Mouse (Mus musculus): ENCODE results near the gene Cdh26. TPM values are rescaled to one million over a fixed set of nuclear protein-coding genes. Genes with fewer than 3 reads are reported as not detected.

The Cdh26 gene
- total and polyA plus RNA-seq, 2 experiments from 2014 or later, result 0.32 to 0.49 TPM

DNA sequence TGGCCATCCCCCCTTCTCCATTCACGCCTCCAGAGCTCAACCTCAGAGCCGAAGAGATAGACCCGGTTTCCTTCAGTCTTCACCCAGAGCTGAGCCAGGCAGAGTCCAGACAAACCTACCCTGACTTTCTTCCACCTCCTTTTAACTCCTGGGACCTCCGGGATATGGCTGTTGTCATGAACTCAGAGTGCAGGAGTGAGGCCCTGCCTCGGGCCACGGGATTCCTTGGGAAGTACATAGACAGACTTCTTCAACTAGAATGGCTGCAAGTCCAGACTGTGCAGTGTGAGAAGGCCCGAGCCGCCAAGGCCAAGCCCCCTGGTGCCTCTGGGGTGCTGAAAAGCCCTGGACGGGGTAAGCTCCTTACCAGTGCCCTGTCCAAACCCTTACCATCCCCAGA is 9.8 kb upstream of the Cdh26 start:
- H3K4me3 ChIP-seq (ENCODE audit: low read depth, low read length), result no peak overlapping the region
- DNase-seq (ENCODE audit: low spot score) (no peak), ATAC-seq (ENCODE audit: low FRiP score) (no peak)
- TF ChIP-seq CTCF (IDR thresholded peaks at IDR 0.05), result no peak
- H3K9me3 ChIP-seq (ENCODE audit: low read length), result no peaks in the 10 kb centered on the region
- 84% methylated on average over 9 of the region's 9 CpGs for whole genome bisulfite sequencing
- no peaks in the 10 kb centered on the region; the same call in 1 of the 2 replicates for H3K27me3 ChIP-seq (ENCODE audit: insufficient read depth, low read length)
- H3K4me2 ChIP-seq (ENCODE audit: low read depth, low read length, poor library complexity, severe bottlenecking), result no peak overlapping the region
- H3K27ac ChIP-seq (ENCODE audit: low read depth, low read length), result no peak overlapping the region
- H3K36me3 ChIP-seq (ENCODE audit: insufficient read depth, low read length), result peaks cover 7% of the 10 kb centered on the region; the same call in 1 of the 2 replicates
- H3K9ac ChIP-seq (replicated peaks; ENCODE audit: low read length, poor library complexity, severe bottlenecking), result no peak overlapping the region
- no peaks in the 10 kb centered on the region; the same call in 1 of the 2 replicates for H3K4me1 ChIP-seq (ENCODE audit: insufficient read depth, low read length)

DNA sequence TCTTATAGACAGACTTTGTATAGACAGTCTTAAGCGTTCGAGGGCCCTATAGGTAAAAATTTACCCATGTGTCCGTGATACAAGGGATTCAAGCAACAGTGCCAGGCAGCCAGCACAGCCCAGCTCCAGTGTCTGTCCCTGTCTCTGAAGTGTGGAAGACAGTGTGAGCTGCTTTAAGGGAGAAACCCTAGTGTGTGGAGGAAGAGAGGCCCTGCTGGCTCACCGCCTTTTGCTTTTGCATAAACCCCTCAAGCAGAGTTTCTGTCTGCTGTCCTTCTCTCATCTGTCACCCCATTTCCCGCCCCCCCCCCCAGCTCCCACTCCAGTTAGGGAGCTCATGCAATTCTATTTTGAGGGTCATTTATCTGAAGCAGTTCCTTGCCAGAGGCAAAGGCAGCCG is 8.7 kb upstream of the Cdh26 start:
- H3K9ac ChIP-seq (replicated peaks; ENCODE audit: low read length, poor library complexity, severe bottlenecking), result no peak overlapping the region
- no peaks in the 10 kb centered on the region for H3K9me3 ChIP-seq (ENCODE audit: low read length)
- 33% methylated on average over 6 of the region's 6 CpGs for WGBS
- H3K27ac ChIP-seq (ENCODE audit: low read depth, low read length), result no peak overlapping the region
- ATAC-seq (ENCODE audit: low FRiP score) (no peak), DNase-seq (ENCODE audit: low spot score) (no peak)
- TF ChIP-seq CTCF (IDR thresholded peaks at IDR 0.05), result no peak
- no peaks in the 10 kb centered on the region; the same call in 1 of the 2 replicates for H3K27me3 ChIP-seq (ENCODE audit: insufficient read depth, low read length)
- no peak overlapping the region for H3K4me3 ChIP-seq (ENCODE audit: low read depth, low read length)
- H3K4me2 ChIP-seq (ENCODE audit: low read depth, low read length, poor library complexity, severe bottlenecking), result no peak overlapping the region
- H3K4me1 ChIP-seq (ENCODE audit: insufficient read depth, low read length), result no peaks in the 10 kb centered on the region; the same call in 1 of the 2 replicates
- H3K36me3 ChIP-seq (ENCODE audit: insufficient read depth, low read length), result peaks cover 7% of the 10 kb centered on the region; the same call in 1 of the 2 replicates

GRCm38 (mm10) chr2:178422186-178422585 is 8.1 kb upstream of the Cdh26 start:
- Histone ChIP-seq H3K27ac (ENCODE audit: low read depth, low read length) (no peak overlapping the region), H3K9me3 (ENCODE audit: low read length) (no peaks in the 10 kb centered on the region), H3K9ac (replicated peaks; ENCODE audit: low read length, poor library complexity, severe bottlenecking) (no peak overlapping the region), H3K36me3 (ENCODE audit: insufficient read depth, low read length) (peaks cover 7% of the 10 kb centered on the region; the same call in 1 of the 2 replicates), H3K4me3 (ENCODE audit: low read depth, low read length) (no peak overlapping the region), H3K27me3 (ENCODE audit: insufficient read depth, low read length) (no peaks in the 10 kb centered on the region; the same call in 1 of the 2 replicates), H3K4me2 (ENCODE audit: low read depth, low read length, poor library complexity, severe bottlenecking) (no peak overlapping the region), H3K4me1 (ENCODE audit: insufficient read depth, low read length) (no peaks in the 10 kb centered on the region; the same call in 1 of the 2 replicates)
- no peak for TF ChIP-seq CTCF (IDR thresholded peaks at IDR 0.05)
- ATAC-seq (ENCODE audit: low FRiP score), result no peak
- no peak for DNase-seq (ENCODE audit: low spot score)
- WGBS, result 62% methylated on average over 2 of the region's 3 CpGs

GRCm38 (mm10) chr2:178423223-178423622 is 7.1 kb upstream of the Cdh26 start:
- no peak overlapping the region for H3K9ac ChIP-seq (replicated peaks; ENCODE audit: low read length, poor library complexity, severe bottlenecking)
- TF ChIP-seq CTCF (IDR thresholded peaks at IDR 0.05), result no peak
- H3K27ac ChIP-seq (ENCODE audit: low read depth, low read length), result no peak overlapping the region
- no peaks in the 10 kb centered on the region; the same call in 1 of the 2 replicates for H3K27me3 ChIP-seq (ENCODE audit: insufficient read depth, low read length)
- H3K36me3 ChIP-seq (ENCODE audit: insufficient read depth, low read length), result no peaks in the 10 kb centered on the region
- no peaks in the 10 kb centered on the region; the same call in 1 of the 2 replicates for H3K4me1 ChIP-seq (ENCODE audit: insufficient read depth, low read length)
- no peak overlapping the region for H3K4me3 ChIP-seq (ENCODE audit: low read depth, low read length)
- no peak for DNase-seq (ENCODE audit: low spot score)
- no peak overlapping the region for H3K4me2 ChIP-seq (ENCODE audit: low read depth, low read length, poor library complexity, severe bottlenecking)
- ATAC-seq (ENCODE audit: low FRiP score), result no peak
- no peaks in the 10 kb centered on the region for H3K9me3 ChIP-seq (ENCODE audit: low read length)
- 76% methylated on average over 5 of the region's 5 CpGs for WGBS

DNA sequence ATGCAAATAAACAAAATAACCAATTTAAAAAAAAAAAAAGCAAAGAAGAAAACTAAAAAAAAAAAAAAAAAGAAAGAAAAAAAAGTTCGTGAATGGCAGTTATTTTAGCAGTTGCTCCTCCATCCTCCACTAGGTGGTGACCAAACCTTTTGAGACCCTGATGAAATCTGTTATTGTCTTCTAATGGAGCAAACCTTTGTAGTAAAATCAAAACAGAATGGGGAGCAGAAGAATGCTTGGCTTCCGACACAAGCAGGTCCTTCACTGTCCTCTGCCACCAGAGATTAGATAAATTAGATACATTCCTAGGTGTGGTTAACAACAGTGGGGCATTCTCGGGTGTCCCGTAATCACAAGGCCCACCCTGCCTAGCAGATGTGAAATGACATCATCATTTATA is 4.1 kb upstream of the Cdh26 start:
- no peak for ATAC-seq (ENCODE audit: low FRiP score)
- peak; percentile 84 for TF ChIP-seq CTCF (IDR thresholded peaks at IDR 0.05)

DNA sequence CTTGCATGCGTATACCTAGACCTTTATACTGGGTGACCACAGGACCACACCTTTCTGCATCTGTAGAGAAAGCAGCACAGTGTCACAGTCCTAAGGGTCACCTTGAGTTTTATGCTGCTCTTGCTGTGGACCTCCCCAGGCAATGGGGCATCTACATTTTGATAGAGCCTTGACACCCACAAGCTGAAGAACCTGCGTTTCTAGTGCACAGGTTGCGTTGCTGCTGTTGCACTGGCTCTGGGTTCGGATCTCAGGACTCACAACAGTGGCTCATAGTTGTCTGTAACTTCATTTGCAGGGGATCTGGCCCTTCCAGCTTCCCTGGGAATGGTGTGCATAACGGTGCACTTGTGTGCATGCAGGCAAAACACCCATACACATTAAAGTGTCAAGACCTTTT is 3.1 kb upstream of the Cdh26 start:
- no peak overlapping the region for H3K27ac ChIP-seq (ENCODE audit: low read depth, low read length)
- H3K4me3 ChIP-seq (ENCODE audit: low read depth, low read length), result no peak overlapping the region
- DNase-seq (ENCODE audit: low spot score) (no peak), ATAC-seq (ENCODE audit: low FRiP score) (no peak)
- no peaks in the 10 kb centered on the region; the same call in 1 of the 2 replicates for H3K27me3 ChIP-seq (ENCODE audit: insufficient read depth, low read length)
- WGBS, result 87% methylated on average over 5 of the region's 5 CpGs
- no peaks in the 10 kb centered on the region; the same call in 1 of the 2 replicates for H3K4me1 ChIP-seq (ENCODE audit: insufficient read depth, low read length)
- H3K36me3 ChIP-seq (ENCODE audit: insufficient read depth, low read length), result no peaks in the 10 kb centered on the region
- H3K4me2 ChIP-seq (ENCODE audit: low read depth, low read length, poor library complexity, severe bottlenecking), result no peak overlapping the region
- no peak overlapping the region for H3K9ac ChIP-seq (replicated peaks; ENCODE audit: low read length, poor library complexity, severe bottlenecking)
- no peak for TF ChIP-seq CTCF (IDR thresholded peaks at IDR 0.05)
- H3K9me3 ChIP-seq (ENCODE audit: low read length), result no peaks in the 10 kb centered on the region

More for the DNA sequence above, 4.1 kb upstream of the Cdh26 start:
- H3K36me3 ChIP-seq (ENCODE audit: insufficient read depth, low read length), result no peaks in the 10 kb centered on the region
- no peak overlapping the region for H3K4me2 ChIP-seq (ENCODE audit: low read depth, low read length, poor library complexity, severe bottlenecking)
- no peaks in the 10 kb centered on the region; the same call in 1 of the 2 replicates for H3K27me3 ChIP-seq (ENCODE audit: insufficient read depth, low read length)
- DNase-seq (ENCODE audit: low spot score), result peak; percentile 81
- no peaks in the 10 kb centered on the region; the same call in 1 of the 2 replicates for H3K4me1 ChIP-seq (ENCODE audit: insufficient read depth, low read length)
- no peak overlapping the region for H3K27ac ChIP-seq (ENCODE audit: low read depth, low read length)
- WGBS, result 43% methylated on average over 4 of the region's 4 CpGs
- no peak overlapping the region for H3K9ac ChIP-seq (replicated peaks; ENCODE audit: low read length, poor library complexity, severe bottlenecking)
- no peak overlapping the region for H3K4me3 ChIP-seq (ENCODE audit: low read depth, low read length)
- H3K9me3 ChIP-seq (ENCODE audit: low read length), result no peaks in the 10 kb centered on the region
